Mouse (Mus musculus): ENCODE data around the gene Cnksr3.

DNA sequence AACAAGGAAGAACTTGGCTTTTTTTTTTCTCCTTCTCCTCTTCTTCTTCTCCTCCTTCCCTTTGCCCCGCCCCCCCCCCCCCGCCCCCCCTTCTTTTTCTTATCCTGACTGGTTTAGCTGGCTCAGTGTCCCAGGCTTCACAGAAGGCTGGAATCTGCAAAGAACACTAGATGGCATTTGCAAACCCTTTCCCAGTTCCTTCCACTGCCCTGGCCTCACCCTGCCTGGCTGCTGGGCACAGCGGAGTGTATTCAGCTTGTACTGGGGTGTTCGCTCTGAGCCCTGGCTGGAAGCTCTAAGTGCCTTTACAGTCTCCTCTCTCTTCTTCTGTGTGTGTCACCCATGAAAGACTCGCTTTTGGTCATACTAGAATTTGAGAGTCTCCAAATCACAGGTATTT, 22.6 kb upstream of the Cnksr3 start:
- no peak for TF ChIP-seq POLR2A (IDR thresholded peaks at IDR 0.05; ENCODE audit: low read depth, low read length)
- TF ChIP-seq CTCF (conservative IDR thresholded peaks at IDR 0.05; ENCODE audit: insufficient read depth, insufficient read length, low read depth, low read length), result no peak; the same call in 1 of the 2 replicates

All from kidney, adult 2 months (tissue).